Mouse (Mus musculus): ENCODE measurements around the gene Otulin.

The Otulin gene

GRCm38 (mm10) chr15:27578918-27579317 lies 51.6 kb downstream of the Otulin start:
- no peak for DNase-seq

- no peak for DNase-seq
Observed at GRCm38 (mm10) chr15:27577915-27578780, 52.3 kb downstream of the Otulin start.

- no peak for DNase-seq
Observed at GRCm38 (mm10) chr15:27576886-27577285, 53.6 kb downstream of the Otulin start.

- DNase-seq, result no peak
Observed at GRCm38 (mm10) chr15:27575932-27576331, 54.6 kb downstream of the Otulin start.

GRCm38 (mm10) chr15:27574992-27575781 lies 55.3 kb downstream of the Otulin start:
- no peak for DNase-seq

GRCm38 (mm10) chr15:27571179-27571578 lies 59.3 kb downstream of the Otulin start:
- peak; percentile 42 for DNase-seq

- no peak for DNase-seq
Observed at GRCm38 (mm10) chr15:27570385-27570784, 60.1 kb downstream of the Otulin start.

- no peak for DNase-seq
Observed at GRCm38 (mm10) chr15:27569924-27570323, 60.6 kb downstream of the Otulin start.

- no peak for DNase-seq
Observed at GRCm38 (mm10) chr15:27568371-27568770, 62.1 kb downstream of the Otulin start.

- peak; percentile 45 for DNase-seq
Observed at GRCm38 (mm10) chr15:27567356-27567755, 63.1 kb downstream of the Otulin start.

- DNase-seq, result peak; percentile 47
Observed at GRCm38 (mm10) chr15:27565626-27566185, 64.8 kb downstream of the Otulin start.

GRCm38 (mm10) chr15:27564106-27565100 lies 66.1 kb downstream of the Otulin start:
- no peak for DNase-seq

GRCm38 (mm10) chr15:27560315-27560714 lies 70.2 kb downstream of the Otulin start:
- DNase-seq, result no peak

- DNase-seq, result no peak
Observed at GRCm38 (mm10) chr15:27558456-27559147, 71.9 kb downstream of the Otulin start.

- DNase-seq, result no peak
Observed at GRCm38 (mm10) chr15:27553554-27553953, 76.9 kb downstream of the Otulin start.

GRCm38 (mm10) chr15:27552129-27552700 lies 78.3 kb downstream of the Otulin start:
- no peak for DNase-seq

GRCm38 (mm10) chr15:27551117-27552114 lies 79.1 kb downstream of the Otulin start:
- no peak for DNase-seq

- DNase-seq, result no peak
Observed at GRCm38 (mm10) chr15:27550358-27550992, 80.0 kb downstream of the Otulin start.

GRCm38 (mm10) chr15:27549878-27550277 lies 80.6 kb downstream of the Otulin start:
- DNase-seq, result no peak

All from cerebellum, adult 11-12 months (tissue).